Mouse (Mus musculus) cerebellum, adult 2 months (tissue): ENCODE measurements around the gene Ythdf1.

Experiments used
- CTCF ChIP-seq: fragments of 200-500 bp; IDR thresholded peaks from 2 replicates; pipeline ENCODE4 v1.5.1; 2011; ENCODE audit warnings: low read depth, mild to moderate bottlenecking, control low read depth, low read length, moderate library complexity, borderline replicate concordance; ENCODE audit not compliant: insufficient read depth
- POLR2A ChIP-seq: fragments of 200-500 bp; IDR thresholded peaks from 2 replicates; pipeline ENCODE4 v1.6.1; 2011; ENCODE audit warnings: low read length, control low read depth, borderline replicate concordance; ENCODE audit not compliant: insufficient read depth

- TF ChIP-seq CTCF = no peak
- no peak for TF ChIP-seq POLR2A
Observed at GRCm38 (mm10) chr2:180861561-180861960, 59.2 kb downstream of the Ythdf1 start.
